Mouse (Mus musculus) bone marrow macrophage, adult 2 months (primary cell): ENCODE measurements around the gene Aar2. TPM values are rescaled to one million over a fixed set of nuclear protein-coding genes. Genes with fewer than 3 reads are reported as not detected.
A peak's percentile ranks its signal among the peaks of the same experiment; 100 is the strongest.
"Not testable (repeated sequence)": the region's sequence is repeated elsewhere in the genome, so short reads cannot be mapped to it uniquely, and the experiment has no call there.

Experiments
- H3K27ac ChIP-seq: 2 replicates; pipeline ENCODE4 v1.5.1; 2012; ENCODE audit warnings: low read depth, low read length; ENCODE audit not compliant: insufficient read depth
- H3K4me1 ChIP-seq: 2 replicates; pipeline ENCODE4 v1.6.1; 2012; ENCODE audit warnings: low read length; ENCODE audit not compliant: control insufficient read depth, insufficient read depth
- H3K4me3 ChIP-seq: 2 replicates; pipeline ENCODE4 v1.5.1; 2012; ENCODE audit warnings: mild to moderate bottlenecking, low read length, moderate library complexity; ENCODE audit not compliant: insufficient read depth
- CTCF ChIP-seq: IDR thresholded peaks from 2 replicates; pipeline ENCODE4 v1.5.1; 2012; ENCODE audit warnings: low read depth, mild to moderate bottlenecking, low read length, moderate library complexity
- POLR2A ChIP-seq: IDR thresholded peaks from 2 replicates; pipeline ENCODE4 v1.6.1; 2012; ENCODE audit warnings: mild to moderate bottlenecking, low read depth, low read length, borderline replicate concordance
- polyA plus RNA-seq: library from polyadenylated mRNA; stranded (reverse); fragments of >200 nt; gene quantifications from 2 replicates; pipeline ENCODE4 v1.2.4, GENCODE M21; 2012; ENCODE audit not compliant: missing spikeins, insufficient read depth, insufficient read length

The Aar2 gene
- 13.5 and 14.0 TPM in 2 replicates for polyA plus RNA-seq

GRCm38 (mm10) chr2:156547123-156547891 is at the start of gene Aar2:
Gene Aar2, plus strand, starts transcription at chr2:156547584.
- Histone ChIP-seq H3K27ac (peak within 1 kb of the TSS; percentile 66), H3K4me1 (peaks cover 10% of the 10 kb centered on the region), H3K4me3 (peak within 1 kb of the TSS; percentile 93)
- TF ChIP-seq POLR2A (no peak), CTCF (no peak)

- no peak overlapping the region for H3K4me3 ChIP-seq
- no peak overlapping the region for H3K27ac ChIP-seq
- no peak for TF ChIP-seq POLR2A
- peak; percentile 69 for TF ChIP-seq CTCF
- no peaks in the 10 kb centered on the region for H3K4me1 ChIP-seq
Measured at GRCm38 (mm10) chr2:156497915-156498314, 49.5 kb upstream of the Aar2 start.

GRCm38 (mm10) chr2:156501025-156501424 is 46.4 kb upstream of the Aar2 start:
- Histone ChIP-seq H3K4me3 (no peak overlapping the region), H3K27ac (no peak overlapping the region), H3K4me1 (no peaks in the 10 kb centered on the region)
- no peak for TF ChIP-seq CTCF
- TF ChIP-seq POLR2A, result no peak

GRCm38 (mm10) chr2:156505533-156505932 is 41.9 kb upstream of the Aar2 start:
- TF ChIP-seq POLR2A (no peak), CTCF (no peak)
- Histone ChIP-seq H3K27ac (no peak overlapping the region), H3K4me1 (no peaks in the 10 kb centered on the region), H3K4me3 (no peak overlapping the region)

DNA sequence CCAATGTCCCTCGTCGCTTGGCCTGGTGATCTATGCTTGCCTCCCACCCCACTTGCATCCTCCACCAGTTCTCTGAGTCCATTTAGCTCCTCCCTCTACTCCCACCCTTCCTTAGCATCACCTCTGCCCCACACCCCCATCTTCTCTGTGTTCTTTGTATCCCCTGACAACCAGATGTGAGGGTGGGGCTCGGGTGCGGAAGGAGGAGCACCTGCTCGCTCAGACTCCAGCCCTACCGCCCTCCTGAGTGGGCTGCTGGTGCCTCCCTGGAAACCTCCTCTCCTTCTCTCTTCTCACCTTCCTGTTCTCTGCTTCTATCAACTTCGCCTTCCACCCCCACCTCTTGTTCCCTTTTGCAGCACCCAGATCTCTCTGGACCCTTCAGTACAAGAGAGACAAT is 35.4 kb upstream of the Aar2 start:
- Histone ChIP-seq H3K4me1 (no peaks in the 10 kb centered on the region), H3K27ac (no peak overlapping the region), H3K4me3 (no peak overlapping the region)
- TF ChIP-seq CTCF (no peak), POLR2A (no peak)

- Histone ChIP-seq H3K4me3 (no peak overlapping the region), H3K27ac (no peak overlapping the region), H3K4me1 (no peaks in the 10 kb centered on the region)
- TF ChIP-seq POLR2A, result no peak
- TF ChIP-seq CTCF, result no peak
Measured at GRCm38 (mm10) chr2:156512561-156512960, 34.8 kb upstream of the Aar2 start.

- Histone ChIP-seq H3K4me1 (no peaks in the 10 kb centered on the region), H3K4me3 (no peak overlapping the region), H3K27ac (no peak overlapping the region)
- TF ChIP-seq CTCF (no peak), POLR2A (no peak)
Measured at GRCm38 (mm10) chr2:156515102-156515501, 32.3 kb upstream of the Aar2 start.

GRCm38 (mm10) chr2:156515565-156516185 is 31.7 kb upstream of the Aar2 start:
- no peak for TF ChIP-seq POLR2A
- peak; percentile 63 for TF ChIP-seq CTCF
- Histone ChIP-seq H3K4me3 (no peak overlapping the region), H3K4me1 (no peaks in the 10 kb centered on the region), H3K27ac (no peak overlapping the region)

DNA sequence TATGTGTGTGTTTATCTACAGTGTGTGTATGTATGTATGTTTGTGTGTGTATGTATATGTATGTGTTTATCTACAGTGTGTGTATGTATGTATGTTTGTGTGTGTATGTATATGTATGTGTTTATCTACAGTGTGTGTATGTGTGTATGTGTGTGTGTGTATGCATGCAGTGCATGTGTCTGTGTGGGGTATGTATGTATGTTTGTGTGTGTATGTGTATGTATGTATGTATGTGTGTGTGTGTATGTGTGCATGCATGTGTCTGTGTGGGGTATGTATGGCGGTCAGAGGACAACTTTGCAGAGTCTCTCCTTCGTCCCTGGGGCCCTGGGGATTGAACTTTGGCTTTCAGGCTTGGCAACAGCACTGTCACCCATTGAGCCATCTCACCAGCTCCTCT is 30.7 kb upstream of the Aar2 start:
- not testable (repeated sequence) for H3K27ac ChIP-seq, H3K4me3 ChIP-seq, H3K4me1 ChIP-seq

- Histone ChIP-seq H3K4me1 (peaks cover 8% of the 10 kb centered on the region), H3K4me3 (no peak overlapping the region), H3K27ac (no peak overlapping the region)
- no peak for TF ChIP-seq CTCF
- no peak for TF ChIP-seq POLR2A
Measured at GRCm38 (mm10) chr2:156518306-156518705, 29.1 kb upstream of the Aar2 start.

DNA sequence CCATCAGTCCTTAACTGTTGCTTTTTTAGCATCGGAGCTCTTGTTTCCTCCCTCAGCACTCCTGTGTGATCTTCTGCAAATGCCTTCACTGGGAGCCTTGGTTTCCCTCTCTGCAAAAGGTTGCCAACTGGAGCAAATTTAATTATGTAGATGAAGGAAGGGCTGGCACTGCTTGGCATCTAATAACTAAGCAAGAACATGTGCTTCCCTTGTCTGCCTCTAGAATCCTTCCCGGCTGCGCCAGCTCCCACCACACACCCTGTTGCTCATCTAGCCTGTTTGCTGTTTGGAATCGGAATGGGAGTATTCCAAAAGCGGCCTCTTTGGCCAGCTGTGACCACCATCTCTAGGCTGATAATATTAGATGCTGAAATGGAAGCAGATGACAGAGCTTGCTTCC is 27.8 kb upstream of the Aar2 start:
- Histone ChIP-seq H3K4me1 (peaks cover 17% of the 10 kb centered on the region), H3K4me3 (no peak overlapping the region), H3K27ac (no peak overlapping the region)
- TF ChIP-seq CTCF, result no peak
- TF ChIP-seq POLR2A, result no peak
